Mouse (Mus musculus) right cerebral cortex, adult 18-20 months (tissue): ENCODE measurements around the gene Iglon5.

Experiments used
- DNase-seq: peaks from one replicate; pipeline ENCODE4 v3.0.0; 2022; ENCODE audit warnings: mixed read lengths

The Iglon5 gene

DNA sequence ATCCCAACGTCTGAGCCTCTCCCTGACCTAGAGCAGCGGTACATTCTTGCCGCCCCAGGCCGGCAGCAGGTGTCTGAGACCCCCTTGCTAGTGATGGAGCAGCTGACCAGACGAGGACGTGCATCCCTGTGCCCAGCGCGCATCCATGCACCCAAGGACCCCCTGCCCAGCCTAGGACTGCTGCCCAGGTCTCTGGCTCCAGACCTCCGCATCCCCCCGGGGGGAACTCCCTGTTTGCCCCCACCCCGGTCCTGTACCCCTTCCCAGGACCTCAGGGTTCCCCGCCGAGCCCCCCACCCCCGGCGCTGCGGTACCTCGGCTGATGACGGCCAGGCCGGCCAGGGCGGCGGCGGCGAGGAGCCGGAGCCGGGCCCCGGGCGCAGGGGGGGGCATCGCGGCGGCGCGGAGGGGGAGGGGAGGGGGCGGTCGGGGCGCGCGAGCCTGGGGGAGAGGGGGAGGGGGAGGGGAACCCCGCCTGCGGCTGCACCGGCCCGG, at the start of gene Iglon5:
Iglon5 (minus strand) TSS at position 445 of the 495 bp plus-strand sequence.
- no peak for DNase-seq

DNA sequence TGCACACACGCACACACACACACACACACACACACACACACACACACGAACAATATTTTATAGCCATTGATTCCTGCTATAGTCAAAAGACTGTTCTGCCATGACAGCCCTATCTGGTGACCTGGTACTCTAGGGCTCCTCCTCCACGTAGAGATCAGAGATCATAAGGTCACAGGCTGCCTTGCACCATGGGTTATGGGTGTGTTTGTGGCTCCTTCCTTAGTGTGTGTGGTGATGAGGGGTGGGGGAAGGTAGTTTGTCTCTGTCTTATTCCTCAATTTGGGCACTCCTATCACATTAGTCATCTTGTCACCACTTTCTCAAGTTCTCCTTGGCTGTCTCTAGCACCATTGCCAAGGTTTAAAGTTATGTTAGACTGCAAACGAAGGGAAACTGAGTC, 48.6 kb upstream of the Iglon5 start:
- DNase-seq, result no peak

DNA sequence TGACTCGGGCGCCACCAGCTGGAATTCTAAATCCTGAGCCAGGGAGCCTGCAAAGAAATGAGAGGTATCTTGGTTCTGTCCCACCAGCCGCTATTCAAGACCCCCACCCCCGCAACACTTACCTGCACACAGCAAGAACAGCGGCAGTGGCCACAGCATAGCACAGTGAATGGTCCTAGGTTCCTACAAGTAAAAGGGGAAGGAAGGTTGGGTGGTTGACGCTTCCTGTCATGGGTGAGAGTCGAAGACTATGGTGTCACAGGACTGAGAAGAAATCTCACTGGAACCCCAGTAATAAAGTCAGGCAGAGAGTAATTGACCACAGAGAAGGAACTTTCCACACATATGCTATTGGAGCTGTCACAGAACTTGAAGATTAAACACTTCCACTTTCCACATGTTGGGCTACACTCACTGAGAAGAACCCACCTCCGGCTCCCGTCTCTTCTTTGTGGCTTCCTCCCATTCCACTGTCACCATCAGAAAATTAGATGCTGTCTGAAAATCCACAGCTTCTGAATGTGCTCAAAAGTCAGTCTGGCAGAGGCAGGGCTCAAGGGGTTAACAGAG, 43.1 kb upstream of the Iglon5 start:
- DNase-seq, result no peak

DNA sequence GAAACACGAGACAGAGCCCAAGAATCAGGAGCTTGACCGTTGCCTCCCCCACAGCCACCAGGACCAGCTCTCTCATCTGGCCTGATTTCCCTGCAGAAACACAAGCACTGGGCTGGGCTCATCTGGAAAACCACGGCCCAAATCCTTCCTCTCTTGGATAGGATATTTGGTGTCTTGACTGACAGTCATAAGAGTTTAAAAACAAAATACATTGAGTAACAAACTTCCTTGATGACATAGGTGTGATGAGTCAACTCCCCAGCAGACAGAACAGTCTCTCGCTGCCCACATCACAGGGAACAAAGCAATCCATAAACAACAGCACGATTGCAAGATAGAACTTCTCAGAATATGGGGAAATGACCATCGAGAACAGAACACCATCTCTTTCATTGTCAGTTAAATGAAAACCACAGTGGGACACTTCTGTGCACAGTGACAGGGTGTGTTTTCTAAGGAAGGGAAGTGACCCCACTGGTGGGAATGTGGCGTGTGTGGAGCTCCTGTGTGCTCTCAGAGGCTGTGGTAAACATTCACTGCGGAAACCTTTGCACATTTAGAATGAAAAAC, 40.4 kb upstream of the Iglon5 start:
- no peak for DNase-seq

DNA sequence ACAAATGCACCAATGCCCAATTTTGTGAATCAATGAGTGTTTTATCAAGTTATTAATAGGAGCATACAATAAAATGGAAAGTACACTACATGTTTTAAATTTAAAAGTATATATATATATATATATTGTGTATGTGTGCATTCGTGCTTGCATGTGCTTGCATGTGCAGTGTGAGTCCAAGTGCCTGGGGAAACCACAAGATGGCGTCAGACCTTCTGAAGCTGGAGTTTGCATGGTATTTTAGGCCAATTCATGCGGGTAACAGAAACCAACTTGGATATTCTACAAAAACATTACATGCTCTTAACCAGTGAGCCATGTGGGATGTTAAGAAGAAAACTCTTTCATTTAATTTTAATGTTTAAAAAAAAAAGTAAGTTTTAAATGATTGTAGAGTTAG, 35.4 kb upstream of the Iglon5 start:
- DNase-seq, result no peak

DNA sequence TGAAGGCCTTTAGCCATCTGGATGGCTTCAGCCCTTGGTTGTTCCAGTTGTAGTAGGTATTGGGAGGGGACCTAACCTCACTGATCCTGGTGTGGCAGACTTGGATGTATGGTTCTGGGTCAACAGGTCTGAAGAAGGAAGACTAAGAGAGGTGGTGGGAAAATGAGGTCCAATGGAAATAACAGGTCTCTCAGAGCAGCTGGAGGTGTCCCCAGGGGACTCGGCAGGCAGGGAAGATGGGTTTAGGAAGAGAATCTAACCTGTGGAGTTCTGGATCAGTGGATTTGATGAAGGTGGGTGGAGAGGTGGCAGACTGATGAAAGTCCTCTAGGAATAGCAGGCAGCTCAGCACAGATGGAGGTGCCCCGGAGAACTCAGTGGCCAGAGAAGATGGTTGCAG, 32.9 kb upstream of the Iglon5 start:
- DNase-seq, result no peak

DNA sequence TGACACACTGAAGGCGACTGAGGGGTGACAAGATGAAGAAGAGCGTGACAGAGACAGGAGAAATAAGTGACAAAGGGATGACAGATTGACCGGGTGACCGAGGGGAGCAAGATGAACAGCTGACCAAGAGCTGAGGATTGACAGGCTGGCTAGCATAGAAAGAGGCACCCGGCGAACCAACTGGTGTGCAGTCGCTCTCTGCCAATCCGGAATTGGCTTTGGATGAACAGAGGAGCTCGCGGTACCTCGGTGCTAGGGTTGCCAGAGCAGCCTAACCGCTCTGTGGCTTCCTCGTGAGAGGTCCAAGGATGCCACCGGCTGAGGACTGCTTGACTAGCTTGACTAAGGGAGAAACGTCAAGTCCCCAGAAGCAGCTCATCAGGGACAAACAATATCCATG, 28.5 kb upstream of the Iglon5 start:
- no peak for DNase-seq

DNA sequence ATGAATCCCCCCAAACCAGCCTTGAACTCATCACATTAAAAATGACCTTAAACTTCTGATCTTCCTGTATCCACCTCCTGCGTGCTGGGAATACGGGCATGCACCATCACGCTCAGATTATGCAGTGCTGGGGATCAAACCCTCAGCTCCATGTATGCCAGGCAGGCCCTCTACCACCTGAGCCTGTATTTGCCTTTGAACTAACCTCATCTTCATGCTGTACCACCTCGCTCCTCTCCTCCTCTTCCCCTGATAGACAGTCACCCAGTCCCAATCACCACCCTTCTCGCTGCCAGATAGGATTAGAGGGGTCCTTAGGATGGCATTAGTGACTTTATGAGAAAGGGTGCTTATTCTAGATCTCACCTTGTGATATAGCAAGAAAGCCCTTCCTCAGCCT, 25.2 kb upstream of the Iglon5 start:
- DNase-seq, result no peak

DNA sequence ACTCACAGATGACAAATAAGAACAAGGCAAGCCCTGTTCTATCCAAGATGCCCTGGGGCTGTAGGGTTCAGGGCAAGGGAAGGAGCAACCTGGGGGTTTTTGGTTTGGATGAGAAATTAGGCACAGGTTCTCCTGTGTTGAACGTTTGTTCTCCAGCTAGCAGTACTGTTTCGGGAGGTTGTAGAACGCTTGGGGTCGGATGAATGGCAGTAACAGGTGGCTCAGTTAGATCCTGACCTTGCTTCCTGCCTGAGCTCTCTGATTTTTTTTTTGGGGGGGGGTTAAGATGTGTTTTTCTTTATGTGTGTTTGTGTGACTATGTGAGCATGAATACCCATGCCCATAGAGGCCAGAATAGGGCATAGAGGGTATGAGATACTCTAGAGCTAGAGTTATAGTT, 22.6 kb upstream of the Iglon5 start:
- no peak for DNase-seq

DNA sequence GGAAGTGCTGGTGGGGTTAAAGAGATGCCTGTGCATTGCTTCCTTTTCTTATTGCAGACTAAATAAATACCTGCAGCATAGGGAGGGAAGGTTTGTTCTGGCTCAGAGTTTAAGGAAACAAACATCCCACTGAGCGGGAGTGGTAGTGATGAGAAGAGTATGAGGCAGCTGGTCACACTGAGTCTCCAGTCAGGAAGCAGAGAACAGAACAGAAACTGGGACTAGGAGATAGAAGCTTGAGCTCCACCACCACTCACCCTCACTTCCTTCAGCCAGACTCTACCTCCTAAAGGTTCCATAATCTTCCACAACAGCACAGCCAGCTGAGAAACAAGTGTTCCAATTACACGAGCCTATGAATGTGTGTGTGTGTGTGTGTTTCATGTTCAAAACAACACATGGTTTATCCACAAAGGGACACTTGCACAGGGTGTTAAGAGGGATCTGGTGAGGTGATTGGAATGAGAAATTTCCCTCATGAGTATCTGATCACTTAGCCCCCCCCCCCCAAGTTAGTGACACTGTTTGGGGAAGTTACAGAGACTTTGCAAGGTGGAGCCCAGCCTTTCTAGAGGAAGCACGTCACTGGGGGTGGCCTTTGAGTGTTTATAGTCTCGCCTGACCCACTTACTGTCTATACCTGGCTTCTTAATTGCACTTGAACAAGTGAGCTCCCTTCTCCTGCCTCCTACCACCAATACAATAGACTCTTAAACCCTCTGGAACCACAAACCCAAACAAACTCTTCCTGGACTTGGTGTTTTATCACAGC, 22.0 kb upstream of the Iglon5 start:
- DNase-seq, result no peak

DNA sequence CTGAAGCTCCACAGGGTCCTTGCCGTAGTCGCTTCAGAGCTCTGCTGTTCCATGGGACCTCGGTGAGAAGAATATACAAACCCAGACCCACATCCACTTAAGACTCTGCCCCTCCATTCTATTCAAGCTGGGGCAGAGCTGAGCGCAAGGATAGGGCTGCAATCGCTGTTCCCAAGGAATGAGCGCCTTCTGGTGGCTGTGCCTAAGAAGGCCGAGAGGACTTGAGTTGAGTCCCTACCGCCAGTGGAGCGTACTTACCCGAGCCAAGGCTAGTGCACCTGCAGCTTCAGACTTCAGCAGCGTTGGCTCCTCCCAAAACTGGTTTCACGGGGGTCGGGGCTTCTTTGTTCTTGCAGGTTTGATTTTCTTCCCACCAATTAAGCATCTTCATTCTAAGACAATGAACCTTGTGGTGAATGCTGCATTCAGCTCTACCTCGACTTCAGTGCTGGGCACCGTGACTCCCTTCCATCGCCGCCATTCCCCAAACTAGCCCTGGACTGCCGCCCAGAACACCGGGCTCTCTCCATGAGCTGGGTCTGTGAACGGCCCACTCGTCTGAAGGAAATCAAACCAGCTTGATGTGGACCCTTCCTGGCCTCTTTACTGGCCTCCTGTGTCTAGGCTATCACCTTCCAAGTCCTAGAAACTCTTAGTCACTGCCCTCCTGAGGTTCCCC, 5.6 kb upstream of the Iglon5 start:
- peak; percentile 77 for DNase-seq

DNA sequence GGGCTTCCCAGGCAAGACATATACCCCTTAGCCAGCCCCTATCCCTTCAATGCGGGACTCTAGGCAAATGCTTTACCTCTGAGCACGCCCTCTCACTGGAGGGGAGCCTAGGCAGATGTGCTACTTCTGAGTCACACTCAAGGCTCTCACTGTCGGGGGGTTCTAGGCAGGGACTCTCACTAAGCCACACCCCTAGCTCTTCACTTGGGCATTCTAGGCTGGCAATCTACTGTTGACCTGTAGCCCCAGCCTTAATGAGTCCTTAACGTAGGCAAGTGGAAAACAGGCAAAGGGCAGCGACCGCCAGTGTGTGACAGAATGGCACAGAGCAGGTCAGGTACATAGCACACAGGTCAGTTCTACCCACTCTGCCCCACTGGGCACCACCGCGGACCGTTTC, 986 bp upstream of the Iglon5 start:
- no peak for DNase-seq

DNA sequence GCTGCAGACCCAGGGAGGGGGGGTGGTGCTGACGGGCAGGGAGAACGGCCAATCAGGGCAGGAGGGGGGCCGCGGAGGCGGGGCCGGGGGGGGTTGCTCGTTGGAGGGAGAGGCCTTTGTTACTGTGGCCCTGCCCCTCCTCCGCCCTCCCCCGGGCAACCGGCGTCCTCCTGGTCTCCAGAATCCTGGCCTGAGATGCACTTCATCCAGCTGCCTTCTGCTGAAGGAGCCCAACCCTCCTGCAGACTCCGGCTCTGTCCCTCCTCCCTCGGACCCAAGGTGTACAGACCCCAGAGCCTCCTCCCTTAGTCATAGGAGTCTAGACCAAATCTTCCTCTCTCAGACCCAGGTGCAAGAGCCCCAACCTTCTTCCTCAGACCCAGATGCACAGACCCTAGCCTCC, 308 bp upstream of the Iglon5 start:
- DNase-seq, result peak; percentile 81

DNA sequence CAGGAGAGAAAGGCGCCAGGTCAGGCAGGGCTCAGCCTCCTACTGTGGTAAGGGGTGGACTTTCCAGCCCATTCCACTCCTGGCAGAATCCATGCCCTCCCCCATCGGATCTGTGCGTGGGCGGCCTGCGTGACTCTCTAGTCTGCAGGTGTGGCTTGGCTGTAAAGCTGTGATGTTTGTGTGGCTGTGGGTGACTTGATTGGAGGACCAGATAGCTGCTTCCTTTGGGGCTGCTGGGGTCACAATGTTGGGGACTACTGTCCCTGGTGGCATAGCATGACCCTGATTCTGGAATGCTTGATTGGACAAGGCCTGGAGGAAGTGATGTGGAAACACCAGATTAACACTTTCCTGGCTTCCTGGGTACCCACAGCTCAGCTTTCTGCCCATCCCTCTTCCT, 1.2 kb downstream of the Iglon5 start:
- peak; percentile 70 for DNase-seq

DNA sequence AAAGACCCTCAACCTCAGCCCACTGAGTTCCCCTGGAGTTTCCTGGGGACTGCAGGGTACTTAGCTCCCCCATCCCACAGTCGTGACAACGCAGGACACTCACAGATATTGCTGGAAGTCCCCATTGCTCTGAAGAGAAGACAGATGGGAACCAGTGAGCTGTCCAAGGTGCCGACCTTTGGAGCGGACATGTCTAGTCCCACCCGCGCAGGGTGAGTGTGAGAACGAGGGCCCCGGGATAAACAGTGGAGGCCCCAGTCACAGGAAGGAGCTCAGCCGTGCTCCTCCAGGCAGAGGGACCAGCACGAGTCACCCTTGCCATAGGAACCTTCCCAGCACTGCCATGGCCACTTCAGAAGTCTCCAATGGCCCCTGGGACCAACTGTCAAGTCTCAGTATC, 6.6 kb downstream of the Iglon5 start:
- DNase-seq, result no peak

DNA sequence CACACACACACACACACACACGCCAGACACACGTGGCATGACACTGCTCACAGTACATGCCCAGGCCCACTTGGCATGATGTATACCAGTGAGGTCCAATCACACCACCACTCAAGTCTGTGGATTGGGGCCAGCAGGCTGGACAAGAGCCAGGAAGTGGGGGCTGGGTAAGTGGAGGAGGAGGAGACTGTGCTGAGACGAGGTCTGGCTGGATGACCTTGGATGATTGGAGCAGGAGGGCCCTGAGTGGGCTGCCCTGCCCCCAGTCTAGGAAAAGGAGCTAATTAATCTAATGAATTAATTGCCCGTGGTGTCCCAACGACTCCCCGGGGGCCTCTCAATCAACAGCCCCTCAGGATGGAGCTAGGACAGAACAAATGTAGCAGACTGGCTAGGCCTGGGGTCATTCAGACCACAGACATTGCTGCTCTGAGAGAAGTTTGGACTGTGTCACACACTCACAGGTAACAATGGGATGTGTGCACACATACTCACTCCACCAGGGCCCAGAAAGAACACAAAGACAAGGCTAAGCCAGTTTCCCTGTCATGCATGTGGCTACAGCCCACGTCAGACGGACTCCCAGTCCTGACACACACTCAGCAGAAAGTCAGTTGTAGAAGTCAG, 7.7 kb downstream of the Iglon5 start:
- DNase-seq, result no peak

DNA sequence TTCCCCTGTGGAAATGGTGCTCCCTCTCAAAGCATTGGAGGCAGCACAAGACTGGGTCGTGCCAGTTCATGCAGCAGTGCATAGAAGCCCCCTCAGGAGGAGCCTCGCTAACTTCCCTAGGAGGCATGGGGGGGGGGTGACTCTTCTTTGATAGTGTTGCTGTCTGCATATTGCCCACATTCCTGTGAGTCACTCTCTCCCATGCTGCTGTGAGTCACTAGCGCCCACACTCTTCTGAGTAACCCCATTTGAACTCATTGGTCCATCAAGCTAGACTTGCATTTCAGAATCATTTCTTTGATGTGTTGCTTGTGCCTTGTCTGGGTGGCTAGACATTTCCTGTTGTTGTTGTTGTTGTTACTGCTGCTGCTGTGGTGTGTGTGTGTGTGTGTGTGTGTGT, 8.7 kb downstream of the Iglon5 start:
- peak; percentile 87 for DNase-seq

DNA sequence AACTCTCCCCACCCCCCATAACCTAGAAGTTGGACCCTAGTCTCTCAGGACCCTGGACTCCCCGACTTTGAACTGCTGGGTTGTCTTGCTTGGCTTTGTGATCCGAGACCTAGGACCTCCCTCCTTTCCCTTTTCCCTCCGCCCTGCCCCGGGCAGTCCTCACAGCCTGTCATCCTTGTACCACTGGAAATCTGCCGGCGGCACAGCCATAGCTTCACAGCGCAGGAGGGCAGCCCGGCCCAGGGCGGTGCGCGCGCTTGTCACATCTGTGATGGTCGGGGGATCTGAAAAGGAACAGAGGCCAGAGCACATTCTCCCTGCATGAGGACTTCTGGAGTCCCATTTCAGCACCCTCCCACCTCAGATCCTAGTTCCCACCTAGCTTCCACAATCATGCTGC, 13.5 kb downstream of the Iglon5 start:
- no peak for DNase-seq

DNA sequence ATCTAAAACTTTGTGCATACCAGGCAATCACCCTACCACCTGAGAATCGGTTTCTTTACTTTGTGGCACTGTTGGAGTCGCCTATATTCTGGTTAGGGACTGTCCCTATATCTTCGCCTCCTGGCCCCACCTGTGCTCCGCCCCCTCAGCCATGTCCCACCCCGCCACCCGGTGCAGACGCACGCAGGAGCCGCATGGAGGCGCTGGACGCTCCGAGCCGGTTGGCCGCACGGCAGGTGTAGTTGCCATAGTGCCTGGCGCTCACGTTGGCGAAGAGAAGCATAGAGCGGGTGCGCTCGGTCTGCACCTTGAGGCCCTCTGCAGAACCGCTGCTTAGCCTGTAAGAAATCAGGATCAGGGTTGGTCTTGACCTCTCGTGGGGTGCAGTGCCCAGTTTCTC, 14.2 kb downstream of the Iglon5 start:
- no peak for DNase-seq

DNA sequence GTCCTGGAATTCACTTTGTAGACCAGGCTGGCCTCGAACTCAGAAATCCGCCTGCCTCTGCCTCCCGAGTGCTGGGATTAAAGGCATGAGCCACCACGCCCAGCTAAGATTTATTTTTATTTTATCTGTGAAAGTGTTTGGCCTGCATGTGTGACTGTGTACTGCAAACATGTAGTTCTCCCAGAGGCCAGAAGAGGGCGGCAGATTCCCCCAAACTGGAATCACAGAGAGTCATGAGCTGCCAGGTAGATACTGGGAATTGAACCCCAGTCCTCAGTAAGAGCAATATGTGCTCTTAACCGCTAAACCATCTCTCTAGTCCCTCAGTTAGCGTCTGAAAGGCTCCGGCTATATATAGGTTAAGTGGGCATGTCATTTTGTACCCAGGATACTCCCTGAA, 19.5 kb downstream of the Iglon5 start:
- no peak for DNase-seq

DNA sequence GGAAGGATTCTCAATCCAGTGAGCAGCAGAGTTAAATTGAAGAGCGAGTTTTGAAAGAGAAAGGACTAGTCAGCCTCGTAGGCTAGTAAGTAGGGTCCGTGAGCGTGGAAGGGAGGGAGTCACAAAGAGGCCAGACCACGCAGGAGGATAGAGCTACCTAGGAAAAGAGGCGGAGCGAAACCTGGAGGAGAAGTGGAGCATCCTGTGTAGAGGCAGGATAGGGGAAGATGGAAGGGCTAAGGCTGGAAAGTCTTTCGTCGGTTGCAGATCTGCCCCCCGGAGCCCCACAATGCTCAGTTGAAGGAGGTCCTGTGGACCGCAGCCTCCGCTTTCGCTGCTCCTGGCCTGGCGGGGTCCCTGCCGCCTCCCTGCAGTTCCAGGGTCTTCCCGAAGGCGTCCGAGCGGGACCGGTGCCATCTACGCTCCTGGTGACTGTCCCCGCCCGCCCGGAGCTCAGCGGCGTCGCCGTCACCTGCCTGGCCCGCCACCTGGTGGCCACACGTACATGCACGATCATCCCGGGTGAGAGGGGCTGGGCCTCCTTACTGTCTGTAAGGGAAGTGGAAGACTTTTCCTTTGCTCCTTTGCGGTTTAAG, 23.7 kb downstream of the Iglon5 start:
- peak; percentile 78 for DNase-seq

DNA sequence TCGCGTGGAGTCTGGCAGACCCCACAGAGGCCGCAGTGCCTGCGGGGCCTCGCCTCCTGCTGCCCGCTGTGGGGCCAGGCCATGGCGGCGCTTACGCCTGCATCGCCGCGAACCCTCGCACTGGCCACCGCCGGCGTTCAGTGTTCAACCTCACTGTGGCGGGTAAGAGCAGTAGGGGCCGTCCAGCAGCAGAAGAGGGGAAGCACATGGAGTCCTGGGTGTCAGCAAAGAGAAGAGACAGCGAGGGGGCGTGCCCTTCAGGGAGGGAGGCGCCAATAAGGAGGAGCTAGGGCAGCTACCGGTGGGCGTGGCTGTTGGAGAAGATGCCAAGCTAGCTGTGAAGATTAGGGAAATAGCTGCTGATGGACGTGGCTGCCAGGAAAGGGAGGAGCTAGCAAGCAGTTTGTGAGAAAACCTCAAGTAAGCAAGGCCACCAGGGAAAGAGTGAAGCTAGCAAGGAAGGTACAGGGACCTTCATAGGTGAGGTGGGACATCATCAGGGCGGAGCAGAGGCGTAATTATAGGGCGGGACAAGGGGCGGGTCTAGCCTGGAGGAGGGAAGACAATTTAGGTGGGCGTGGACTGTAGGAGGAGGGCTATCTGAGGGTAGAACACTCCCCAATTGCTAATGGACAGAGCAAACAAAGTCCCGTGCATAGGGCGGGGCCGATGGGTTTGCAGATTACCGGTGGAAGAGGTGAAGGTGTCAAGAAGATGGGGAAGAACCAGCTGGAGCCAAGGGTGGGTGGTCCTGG, 24.4 kb downstream of the Iglon5 start:
- peak; percentile 75 for DNase-seq
